Mouse (Mus musculus): ENCODE data around the gene Pelp1.
"Not testable (repeated sequence)": the region's sequence is repeated elsewhere in the genome, so short reads cannot be mapped to it uniquely, and the experiment has no call there.

The Pelp1 gene

DNA sequence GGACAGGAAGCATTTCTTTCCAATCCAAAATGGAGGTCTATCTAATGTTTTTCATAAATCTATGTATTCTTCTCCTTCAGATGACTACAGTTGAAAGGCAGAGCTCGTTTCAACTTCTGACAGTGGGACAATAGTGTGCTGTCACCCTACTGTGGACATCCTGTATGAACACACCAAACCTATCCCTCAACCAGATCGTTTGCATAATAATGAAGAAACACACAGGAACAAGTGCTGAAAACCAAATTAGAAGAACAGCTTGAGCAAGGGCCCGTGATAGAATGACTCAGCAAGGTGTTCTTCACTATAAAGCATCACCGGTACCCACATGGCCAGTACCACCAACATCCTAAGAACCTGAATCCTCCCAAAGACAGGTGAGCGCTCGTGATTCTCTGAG is 16.8 kb upstream of the Pelp1 start:
- not testable (repeated sequence) for DNase-seq (ENCODE audit: low read depth, low spot score)

DNA sequence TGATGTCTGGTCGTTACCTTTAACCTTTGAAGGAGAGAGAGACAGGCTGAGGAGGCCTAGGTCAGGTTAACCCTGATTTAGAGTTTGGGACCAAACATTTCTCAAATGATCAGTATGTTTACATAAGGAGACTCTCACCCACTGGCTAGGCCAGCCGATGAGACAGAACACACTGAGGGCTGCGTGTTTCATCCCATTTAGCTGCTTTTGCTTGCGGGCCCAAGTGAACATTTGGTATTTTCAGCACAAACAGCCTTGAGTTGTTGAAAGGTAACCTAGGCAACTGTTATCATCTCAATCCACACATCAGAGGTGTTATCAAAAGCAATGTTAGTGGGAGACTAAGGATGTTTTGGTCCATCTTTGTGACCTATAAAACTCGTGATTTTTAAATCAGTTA is 9.7 kb upstream of the Pelp1 start:
- no peak for DNase-seq (ENCODE audit: low read depth, low spot score)

DNA sequence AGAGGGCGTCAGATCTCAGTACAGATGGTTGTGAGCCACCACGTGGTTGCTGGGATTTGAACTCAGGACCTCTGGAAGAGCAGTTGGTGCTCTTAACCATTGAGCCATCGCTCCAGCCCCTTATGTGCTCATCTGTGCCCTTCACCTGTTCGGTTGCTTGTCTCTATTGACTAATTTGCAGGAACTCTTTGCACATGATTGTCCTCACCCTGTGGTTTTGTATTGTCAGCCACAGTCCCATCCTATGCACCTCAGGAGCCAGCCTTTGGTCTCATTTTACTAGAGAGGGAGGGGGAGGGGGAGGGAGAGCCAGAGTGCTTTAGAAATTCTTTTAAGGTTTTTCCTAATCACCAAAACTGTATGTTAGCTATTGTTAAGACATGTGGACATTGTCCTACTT is 8.4 kb upstream of the Pelp1 start:
- no peak for DNase-seq (ENCODE audit: low read depth, low spot score)

DNA sequence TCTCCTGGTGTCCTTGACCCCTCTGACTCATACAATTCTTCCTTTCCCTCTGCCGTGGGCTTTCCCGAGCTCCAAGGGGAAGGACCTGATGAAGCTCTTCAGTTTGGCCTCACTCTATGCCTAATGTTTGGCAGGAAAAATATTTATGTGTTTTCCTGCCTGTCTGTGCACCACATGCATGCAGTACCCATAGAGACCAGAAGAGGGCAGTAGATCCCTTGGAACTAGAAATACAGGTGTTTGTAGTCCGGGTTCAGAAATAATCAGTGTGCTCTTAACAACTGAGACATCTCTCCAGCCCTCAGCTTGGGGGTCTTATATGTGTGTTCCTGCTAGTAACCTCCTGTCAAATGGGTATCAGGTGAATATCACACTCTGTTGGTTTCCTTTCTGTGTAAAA is 4.1 kb upstream of the Pelp1 start:
- peak; percentile 86 for DNase-seq (ENCODE audit: low read depth, low spot score)

DNA sequence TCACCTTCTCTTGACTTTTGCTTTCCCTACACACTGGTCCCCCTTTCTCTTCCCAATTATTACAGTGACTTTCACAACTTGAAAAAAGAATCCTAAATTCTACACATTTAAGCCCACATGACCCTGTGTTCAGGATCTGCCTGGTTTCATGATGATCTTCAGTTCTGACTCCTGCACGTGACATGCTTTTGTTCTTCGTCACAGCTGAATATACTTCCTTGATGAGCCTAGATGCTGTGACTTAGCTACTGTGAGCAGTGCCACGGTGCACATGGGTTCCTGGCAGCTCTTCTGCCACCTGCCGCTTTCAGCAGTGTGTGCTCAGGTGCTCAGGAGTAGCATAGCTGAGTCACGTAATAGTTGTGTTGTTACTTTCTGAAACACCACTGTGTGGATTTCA is 2.8 kb upstream of the Pelp1 start:
- DNase-seq (ENCODE audit: low read depth, low spot score): no peak

DNA sequence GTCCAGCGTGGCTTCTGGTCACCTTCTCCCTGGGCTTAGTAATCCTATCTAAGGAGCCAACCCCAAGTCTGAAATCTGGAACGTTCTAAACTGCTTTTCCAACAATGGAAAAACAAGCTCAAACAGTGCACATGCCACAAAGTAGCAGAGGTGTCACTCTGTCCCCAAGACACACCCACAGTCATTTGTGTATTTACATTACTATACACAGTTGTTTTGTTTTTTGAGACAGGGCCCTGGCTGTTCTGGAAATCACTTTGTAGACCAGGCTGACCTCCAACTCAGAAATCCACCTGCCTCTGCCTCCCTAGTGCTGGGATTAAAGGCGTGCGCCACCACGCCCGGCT is 439 bp upstream of the Pelp1 start:
- DNase-seq (ENCODE audit: low read depth, low spot score): no peak

DNA sequence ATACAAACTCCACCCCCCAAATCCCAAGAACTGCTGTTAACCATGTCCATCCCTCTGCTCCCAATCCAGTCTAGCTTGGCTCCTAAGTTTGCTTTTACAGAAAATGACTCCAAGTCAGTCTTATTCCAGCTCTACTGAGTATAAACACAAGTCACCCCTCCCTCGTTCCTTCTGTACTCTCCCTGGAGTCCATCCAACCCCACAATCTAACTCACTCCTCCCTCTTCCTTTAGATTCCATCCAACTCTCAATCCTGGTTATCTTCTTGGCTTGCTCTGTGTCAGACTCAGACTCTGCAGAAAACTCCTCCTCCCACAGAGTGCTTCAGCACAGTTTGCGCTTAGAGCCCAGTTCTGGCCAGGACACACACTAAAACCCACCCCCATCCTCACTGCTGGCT is 6.2 kb downstream of the Pelp1 start:
- no peak for DNase-seq (ENCODE audit: low read depth, low spot score)

DNA sequence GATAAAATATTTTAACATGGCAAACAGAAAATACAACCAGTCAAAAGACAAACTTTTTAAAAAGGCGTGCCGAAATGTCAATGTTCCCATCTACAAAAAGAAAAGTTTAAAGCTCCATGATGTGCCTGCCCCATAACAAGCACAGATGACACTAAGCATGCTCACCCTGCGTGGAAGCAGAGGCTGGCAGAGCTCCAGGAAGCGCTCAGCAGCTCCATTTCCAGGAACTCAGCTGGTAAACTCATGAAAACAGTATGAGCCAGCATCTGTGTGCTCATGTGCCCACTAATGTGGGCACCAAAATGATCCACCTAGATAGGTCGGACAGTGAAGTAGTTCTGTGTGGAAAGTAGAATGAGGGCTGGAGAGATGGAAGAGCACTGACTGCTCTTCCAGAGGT is 20.4 kb downstream of the Pelp1 start:
- no peak for DNase-seq (ENCODE audit: low read depth, low spot score)

DNA sequence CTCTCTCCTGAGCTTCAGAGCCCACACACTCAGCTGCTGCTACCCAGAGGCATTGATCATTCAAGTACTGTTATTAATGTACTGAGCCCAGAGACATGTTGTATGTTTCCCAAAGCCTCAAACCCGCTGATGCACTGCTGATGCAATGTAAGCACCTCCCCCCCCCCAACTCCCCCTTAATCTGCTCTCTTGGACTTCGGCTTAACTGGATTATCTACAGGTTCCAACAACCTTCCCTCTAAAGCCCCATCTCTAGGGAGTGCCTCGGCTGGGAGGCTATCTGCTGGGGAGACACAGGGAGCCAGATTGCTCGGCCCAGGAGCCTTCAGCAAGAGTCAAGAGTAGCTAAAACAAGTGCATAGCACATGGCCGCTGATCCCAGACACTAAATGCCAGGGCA is 22.4 kb downstream of the Pelp1 start:
- no peak for DNase-seq (ENCODE audit: low read depth, low spot score)

DNA sequence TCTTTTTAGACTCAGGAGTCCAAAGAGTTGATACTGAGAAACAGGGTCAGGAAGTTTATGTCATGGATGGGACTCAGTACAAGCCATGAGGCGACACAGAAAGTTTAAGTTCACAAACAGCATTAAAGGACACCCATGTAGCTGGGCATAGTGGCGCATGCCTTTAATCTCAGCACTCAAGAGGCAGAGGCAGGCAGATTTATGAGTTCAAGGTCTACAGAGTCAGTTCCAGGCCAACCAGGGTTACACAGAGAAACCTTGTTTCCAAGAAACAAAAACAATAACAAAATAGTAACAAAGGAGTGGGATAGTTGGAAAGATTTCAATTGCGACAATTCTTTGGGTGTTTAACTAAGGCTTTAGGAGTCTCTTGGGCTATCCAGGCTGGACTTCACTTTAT is 25.7 kb downstream of the Pelp1 start:
- no peak for DNase-seq (ENCODE audit: low read depth, low spot score)

DNA sequence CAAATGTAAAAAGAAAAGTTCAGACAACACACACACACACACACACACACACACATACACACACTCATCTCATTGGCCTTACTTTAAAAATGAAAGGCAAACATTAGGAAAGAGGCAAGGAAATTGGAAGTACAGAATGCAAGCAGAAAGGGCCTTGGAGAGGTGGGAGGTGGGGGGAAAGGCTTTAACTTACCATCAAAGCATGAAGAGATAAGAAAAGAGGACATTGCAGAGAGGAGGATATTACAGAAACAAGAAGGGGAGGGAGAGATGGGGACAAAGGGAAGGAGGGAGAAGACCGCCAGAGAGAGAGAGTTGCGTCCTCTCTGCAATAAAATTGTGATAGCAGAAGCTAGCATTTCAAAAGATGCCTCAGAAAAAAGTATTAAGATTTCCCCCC is 28.5 kb downstream of the Pelp1 start:
- no peak for DNase-seq (ENCODE audit: low read depth, low spot score)

DNA sequence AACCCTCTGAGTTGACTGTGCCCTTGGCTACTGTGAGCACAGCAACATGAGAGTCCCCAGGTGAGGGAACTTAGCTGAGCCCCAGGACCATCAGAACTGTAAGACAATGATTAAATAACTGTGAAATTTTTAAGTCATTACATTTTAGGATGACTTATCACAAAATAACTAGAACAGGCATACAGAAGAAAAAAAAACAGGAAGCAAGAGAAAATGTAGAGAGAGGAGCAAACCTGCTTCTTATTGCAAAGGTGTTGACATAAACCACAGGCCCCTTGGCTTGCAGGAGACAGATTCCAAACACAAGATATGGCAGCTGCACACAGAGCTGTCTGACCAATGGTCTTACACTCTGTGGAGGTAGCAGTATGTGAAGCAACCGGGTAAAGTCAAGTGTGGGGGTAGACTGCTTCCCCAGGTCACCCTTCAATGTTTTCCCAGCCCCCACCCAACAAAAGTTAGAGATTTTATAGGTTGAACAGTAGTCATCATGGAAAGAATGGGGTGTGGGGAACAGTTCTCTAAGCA is 29.3 kb downstream of the Pelp1 start:
- DNase-seq (ENCODE audit: low read depth, low spot score): no peak

DNA sequence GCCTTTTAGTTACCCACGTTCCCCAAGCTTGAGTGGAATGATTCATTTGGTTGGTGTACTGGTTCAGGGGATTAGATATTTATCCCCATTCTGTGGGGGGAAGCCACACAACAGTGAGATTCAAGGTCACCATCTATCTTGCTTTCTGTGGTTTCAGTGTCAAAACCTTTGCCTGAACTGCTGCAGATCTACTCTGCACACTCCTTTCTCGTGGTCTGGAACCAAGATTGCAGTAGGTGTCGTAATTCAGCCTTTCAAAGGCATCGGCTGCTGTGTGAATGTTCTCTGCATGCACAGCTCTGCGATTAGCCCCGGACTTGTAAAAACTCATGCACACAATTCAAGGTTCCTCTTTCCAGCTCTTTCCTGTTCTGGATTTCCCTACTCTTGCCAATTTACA is 33.8 kb downstream of the Pelp1 start:
- no peak for DNase-seq (ENCODE audit: low read depth, low spot score)

DNA sequence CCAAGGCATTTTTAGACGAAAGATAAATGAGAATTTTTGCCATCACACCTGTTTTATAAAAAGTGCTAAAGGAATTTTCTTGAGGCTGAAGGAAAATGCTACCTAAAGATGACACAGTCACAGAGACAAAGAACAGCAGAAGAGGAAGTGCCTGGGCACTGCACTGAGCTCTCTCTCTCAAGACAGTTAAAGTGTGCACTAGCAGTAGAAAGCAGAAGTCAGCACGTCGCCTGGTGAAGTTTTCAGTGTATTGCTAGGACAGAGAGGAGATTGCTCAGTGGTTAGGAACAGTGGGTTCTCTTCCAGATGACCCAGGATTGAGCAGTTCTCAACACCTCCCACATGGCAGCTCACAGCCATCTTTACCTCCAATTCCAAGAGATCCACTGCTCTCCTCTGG is 35.5 kb downstream of the Pelp1 start:
- no peak for DNase-seq (ENCODE audit: low read depth, low spot score)

DNA sequence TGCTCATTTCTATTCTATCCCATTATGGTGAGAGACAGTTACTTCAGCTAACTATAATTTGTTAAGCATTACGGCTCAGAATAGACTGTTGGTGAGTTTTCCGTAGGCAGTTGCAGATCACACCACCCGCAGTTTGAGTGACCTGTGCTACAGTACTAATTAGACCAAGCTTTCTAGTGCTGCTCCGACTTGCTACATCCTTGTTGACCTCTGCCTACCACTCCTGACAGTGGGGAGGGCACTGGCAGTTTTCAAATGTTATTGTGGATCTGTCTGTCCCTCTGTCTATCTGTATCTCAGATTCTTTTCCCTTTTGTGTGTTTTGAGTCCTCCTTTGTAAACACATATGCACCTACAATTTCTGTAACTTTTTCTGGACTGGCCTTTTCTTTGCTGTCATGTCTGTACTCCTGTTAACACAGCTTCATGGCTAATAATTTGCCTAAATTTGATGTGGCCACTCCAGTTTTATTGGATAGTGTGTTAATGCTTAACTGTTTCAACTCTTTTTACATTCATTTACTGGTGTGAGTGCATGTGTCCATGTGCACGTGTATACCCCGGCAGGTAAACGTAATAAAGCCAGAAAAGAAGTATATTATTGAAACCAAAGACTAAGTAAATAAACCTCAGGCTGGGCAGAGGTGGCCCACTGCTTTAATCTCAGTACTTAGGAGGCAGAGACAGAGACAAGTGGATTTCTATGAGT is 36.8 kb downstream of the Pelp1 start:
- DNase-seq (ENCODE audit: low read depth, low spot score): no peak

DNA sequence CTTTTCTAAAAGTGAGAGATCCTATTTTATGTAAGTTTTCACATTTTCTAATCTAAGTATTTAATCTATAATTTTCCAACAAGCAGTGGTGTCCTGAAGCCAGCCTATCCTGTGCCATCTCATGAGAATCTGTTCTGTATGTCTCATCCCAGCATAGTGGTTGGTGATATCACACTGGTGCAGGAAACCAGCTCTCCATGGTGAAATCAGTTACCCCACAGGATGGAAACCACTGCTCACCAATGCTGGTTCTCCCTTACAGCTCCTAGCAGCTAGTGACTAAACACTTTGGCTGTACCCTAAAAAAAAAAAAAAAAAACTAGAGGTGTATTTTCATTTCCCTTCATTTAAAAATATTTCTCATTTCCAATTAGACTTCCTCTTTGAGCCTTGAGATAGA is 37.4 kb downstream of the Pelp1 start:
- DNase-seq (ENCODE audit: low read depth, low spot score): no peak

DNA sequence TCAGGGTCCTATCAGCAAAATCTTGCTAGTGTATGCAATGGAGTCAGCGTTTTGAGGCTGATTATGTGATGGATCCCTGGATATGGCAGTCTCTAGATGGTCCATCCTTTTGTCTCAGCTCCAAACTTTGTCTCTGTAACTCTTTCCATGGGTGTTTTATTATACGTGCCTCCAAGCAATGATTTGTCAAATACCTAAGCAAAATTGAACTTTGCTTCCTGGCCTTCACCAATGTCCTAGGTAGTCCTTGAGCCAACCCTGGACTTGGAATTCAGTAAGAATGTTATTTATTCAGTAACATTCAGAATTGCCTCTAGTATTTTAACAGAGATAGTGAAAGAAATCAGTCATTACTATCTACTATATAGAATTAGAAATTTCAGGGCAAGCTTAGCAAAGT is 41.2 kb downstream of the Pelp1 start:
- DNase-seq (ENCODE audit: low read depth, low spot score): not testable (repeated sequence)

DNA sequence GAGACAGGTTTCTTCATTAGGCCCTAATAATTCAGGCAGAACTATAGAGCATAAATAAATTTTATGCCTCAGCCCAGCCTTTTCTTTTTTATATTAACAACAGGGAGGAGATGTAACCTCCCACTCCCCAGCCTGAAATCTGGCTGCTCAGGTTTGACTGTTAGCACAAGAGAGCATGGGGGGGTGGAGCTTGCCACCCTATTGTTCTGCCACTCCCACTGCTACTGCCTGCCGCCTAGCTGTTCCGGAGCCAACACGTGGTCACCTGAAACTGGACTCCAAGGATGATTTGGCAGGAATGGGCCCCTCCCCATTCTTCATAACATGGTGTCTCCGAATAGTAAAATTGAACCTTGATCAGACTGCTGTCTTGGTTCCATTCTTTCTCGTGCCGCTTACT is 42.1 kb downstream of the Pelp1 start:
- not testable (repeated sequence) for DNase-seq (ENCODE audit: low read depth, low spot score)

DNA sequence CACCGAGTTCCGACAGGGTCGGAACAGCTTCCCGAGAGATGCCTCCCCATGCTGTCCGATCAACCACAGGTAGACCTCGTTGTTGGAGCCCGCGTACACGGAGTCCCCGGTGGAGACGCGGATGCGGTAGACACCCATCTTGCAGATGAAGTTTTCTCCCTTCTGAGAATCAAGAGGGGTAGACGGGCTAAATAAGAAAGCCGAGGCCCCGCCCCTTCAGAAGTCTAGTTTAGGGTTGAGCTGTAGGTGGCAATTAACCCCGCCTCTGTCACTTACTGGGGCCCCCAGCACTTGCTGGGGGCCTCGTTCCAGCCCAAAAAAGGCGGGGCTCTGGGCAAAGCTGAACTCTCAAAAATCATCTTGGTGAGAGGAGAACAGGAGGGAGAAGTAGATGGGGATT is 58.0 kb downstream of the Pelp1 start, which contains the start of gene Alox15:
Gene Alox15 (minus strand): TSS at position 164 of the 400 bp plus-strand sequence.
- DNase-seq (ENCODE audit: low read depth, low spot score): no peak

DNA sequence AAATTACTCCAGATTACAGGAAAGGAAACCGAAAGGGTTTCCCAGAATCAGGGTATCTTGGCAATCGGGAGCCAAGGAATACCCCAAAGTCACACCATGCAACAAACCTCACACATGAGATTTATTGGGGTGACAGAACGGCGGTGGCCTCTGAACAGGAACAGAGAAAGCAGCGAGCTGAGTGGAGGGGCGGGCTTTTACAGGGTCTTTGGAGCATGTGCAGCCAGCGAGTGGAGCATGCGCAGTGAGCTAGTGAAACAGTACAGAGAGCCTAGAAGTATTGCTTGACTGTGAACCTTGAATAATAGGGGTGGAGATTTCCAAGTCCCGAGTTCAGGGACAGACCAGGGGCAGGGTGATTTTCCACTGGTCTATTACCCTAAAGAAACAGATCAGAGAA is 61.2 kb downstream of the Pelp1 start:
- no peak for DNase-seq (ENCODE audit: low read depth, low spot score)

DNA sequence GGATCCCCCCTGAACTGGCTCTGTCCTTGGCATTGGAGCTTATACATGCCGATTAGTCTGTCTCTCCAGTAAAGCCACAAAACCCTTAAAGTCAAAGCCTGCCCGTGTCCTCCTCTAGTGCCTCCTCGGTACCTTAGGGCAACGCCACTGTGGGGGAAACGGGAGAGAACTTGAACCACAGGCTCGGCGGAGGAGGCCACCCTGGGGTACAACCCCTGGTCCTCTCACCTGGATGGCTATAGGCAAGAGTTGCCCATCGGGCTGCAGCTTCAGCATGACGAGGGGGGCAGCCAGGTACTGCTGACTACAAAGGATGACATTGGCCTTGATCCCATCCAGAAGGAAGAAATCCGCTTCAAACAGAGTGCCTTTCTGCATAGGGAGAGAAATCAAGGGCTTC is 62.0 kb downstream of the Pelp1 start:
- DNase-seq (ENCODE audit: low read depth, low spot score): no peak

DNA sequence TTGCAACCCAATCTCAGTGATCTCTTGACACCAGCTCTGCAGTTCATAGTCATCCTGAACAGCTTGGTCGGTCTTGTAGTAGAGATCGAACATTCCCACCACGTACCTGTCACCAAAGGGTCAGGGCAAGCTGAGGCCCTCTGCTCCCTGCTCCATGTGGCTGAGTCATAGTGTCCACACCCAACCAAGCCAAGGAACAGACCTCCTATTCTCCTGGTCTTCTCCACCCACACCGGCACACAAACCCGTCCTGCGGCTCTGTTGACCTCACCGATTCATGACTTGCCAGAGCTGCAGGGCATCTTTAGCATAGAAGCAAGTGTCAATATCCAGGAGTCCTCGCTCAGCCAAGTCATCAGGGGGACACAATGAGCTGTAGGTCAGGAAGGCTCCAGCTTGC is 64.3 kb downstream of the Pelp1 start:
- DNase-seq (ENCODE audit: low read depth, low spot score): no peak

DNA sequence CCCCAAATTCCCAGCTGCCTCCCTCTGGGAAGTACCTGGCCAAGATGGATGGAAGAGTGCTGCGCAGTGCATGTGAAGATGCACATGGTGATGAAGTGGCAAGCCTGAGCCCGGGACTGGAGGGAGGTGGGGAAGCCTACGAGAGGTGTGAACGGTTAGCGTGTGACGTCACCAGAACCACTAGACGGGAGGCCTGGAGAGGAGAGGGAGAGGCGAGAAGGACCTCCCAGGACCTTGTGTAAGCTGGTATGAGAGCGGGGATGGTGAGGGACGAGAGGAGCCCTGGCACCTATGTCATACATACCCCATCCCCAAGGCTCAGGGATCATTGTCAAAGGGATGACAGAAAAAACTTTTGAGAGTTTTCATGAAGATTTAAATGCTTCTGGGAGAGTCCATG is 64.8 kb downstream of the Pelp1 start:
- no peak for DNase-seq (ENCODE audit: low read depth, low spot score)

All from forelimb bud, embryonic 11.5 days (tissue).